Mouse (Mus musculus) activated CD4-positive, CD25-positive, alpha-beta regulatory T cell, adult 4 months (primary cell): ENCODE measurements around the gene Mei1. TPM values are rescaled to one million over a fixed set of nuclear protein-coding genes. Genes with fewer than 3 reads are reported as not detected.

Source experiments
- polyA plus RNA-seq, 2 experiments: library from polyadenylated mRNA; unstranded; fragments of 100-300 nt; shearing (Covaris generic); gene quantifications; one replicate each; pipeline ENCODE4 v1.2.1; 2017

Mei1 gene
- polyA plus RNA-seq, 2 experiments from 2014 or later, result not detected

Other genes starting within 250 kb of the Mei1 start
- 10 to 100 TPM; 25.8 to 45.6 TPM for gene Tob2, start 211.2 kb upstream of the Mei1 start, polyA plus RNA-seq
- gene Phf5a, start 198.1 kb upstream of the Mei1 start, polyA plus RNA-seq, result 100 to 1,000 TPM in 1 of 2 experiments, 10 to 100 TPM in 1; 91.8 to 102 TPM
- gene Aco2, start 197.7 kb upstream of the Mei1 start, polyA plus RNA-seq, result 100 to 1,000 TPM in 1 of 2 experiments, 10 to 100 TPM in 1; 84.4 to 105 TPM
- 10 to 100 TPM; 21.1 to 31.2 TPM for gene Polr3h, start 143.8 kb upstream of the Mei1 start, polyA plus RNA-seq
- gene Csdc2, start 133.2 kb upstream of the Mei1 start, polyA plus RNA-seq, result not detected
- gene Pmm1, start 109.1 kb upstream of the Mei1 start, polyA plus RNA-seq, result 10 to 100 TPM; 22.5 to 24.6 TPM
- not detected for gene 1700029P11Rik, start 89.5 kb upstream of the Mei1 start, polyA plus RNA-seq
- gene Xrcc6, start 82.2 kb upstream of the Mei1 start, polyA plus RNA-seq, result 10 to 100 TPM; 50.9 to 58.1 TPM
- gene Desi1, start 36.1 kb upstream of the Mei1 start, polyA plus RNA-seq, result 10 to 100 TPM; 10.1 to 16.2 TPM
- 100 to 1,000 TPM; 170 to 212 TPM for gene Snu13, start 22.4 kb upstream of the Mei1 start, polyA plus RNA-seq
- gene 4930407I10Rik, start 10.8 kb upstream of the Mei1 start, polyA plus RNA-seq, result not detected
- 10 to 100 TPM; 23.4 to 28.1 TPM for gene Ccdc134, start 57.9 kb downstream of the Mei1 start, polyA plus RNA-seq
- 10 to 100 TPM; 32.6 to 51.4 TPM for gene Srebf2, start 77.2 kb downstream of the Mei1 start, polyA plus RNA-seq
- gene Shisa8, start 142.8 kb downstream of the Mei1 start, polyA plus RNA-seq, result not detected
- gene Tnfrsf13c, start 154.4 kb downstream of the Mei1 start, polyA plus RNA-seq, result 10 to 100 TPM in 1 of 2 experiments, 1 to 10 TPM in 1; 2.5 to 10.9 TPM
- 10 to 100 TPM; 21.6 to 34.7 TPM for gene Cenpm, start 174.8 kb downstream of the Mei1 start, polyA plus RNA-seq
- gene 1500009C09Rik, start 182.4 kb downstream of the Mei1 start, polyA plus RNA-seq, result not detected
- not detected for gene Sept3, start 204.9 kb downstream of the Mei1 start, polyA plus RNA-seq
- not detected for gene Wbp2nl, start 229.0 kb downstream of the Mei1 start, polyA plus RNA-seq